Mouse (Mus musculus): Measurements from ENCODE around the gene Ptpn3. TPM values are rescaled to one million over a fixed set of nuclear protein-coding genes. Genes with fewer than 3 reads are reported as not detected.

Ptpn3 gene
- total and polyA plus RNA-seq, 3 experiments, result 0.08 to 0.14 (median 0.09) TPM

DNA sequence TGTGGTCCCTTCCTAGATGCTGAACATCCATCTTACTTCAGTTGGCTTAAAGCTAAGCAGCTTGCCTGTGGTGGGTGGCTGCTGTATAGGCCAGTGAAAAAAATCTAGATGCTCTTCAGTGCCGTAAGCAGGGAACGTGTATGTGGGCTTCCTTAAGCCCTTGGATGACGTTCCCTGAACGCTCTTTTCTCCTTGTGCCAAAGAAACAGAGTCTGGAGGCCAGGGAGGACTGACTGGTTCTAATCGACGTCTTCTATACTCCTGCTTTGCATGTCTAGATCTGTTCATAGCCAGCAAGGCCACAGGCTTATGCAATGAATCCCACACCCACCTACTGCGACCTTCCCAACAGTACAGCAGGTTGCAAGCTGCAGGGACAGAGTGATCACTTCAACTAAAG lies 71.3 kb downstream of the Ptpn3 start:
- dilution Hi-C loops (cut with MboI; ENCODE audit: extremely low pct_ligation_motif_present, extremely low pct_unique_long_range_greater_than_20kb, low sequenced_read_pairs) (no loop called here), in situ Hi-C loops (cut with MboI; ENCODE audit: low pct_ligation_motif_present, low pct_unique_long_range_greater_than_20kb, low sequenced_read_pairs) (no loop called here)
- Histone ChIP-seq H3K4me2 (ENCODE audit: insufficient read depth, low read depth, poor library complexity, severe bottlenecking) (no peak overlapping the region), H3K9me3 (replicated peaks; ENCODE audit: low read length) (no peaks in the 10 kb centered on the region), H3K9ac (ENCODE audit: insufficient read depth, low read depth) (no peak overlapping the region), H3K36me3 (replicated peaks in 1 of 2; ENCODE audit: control insufficient read depth in 1 of 2, insufficient read depth in 1 of 2, low read length in 1 of 2) (no peaks in the 10 kb centered on the region), H3K27me3 (replicated peaks) (peaks cover 2% of the 10 kb centered on the region), H3K4me3 (replicated peaks in 1 of 3; ENCODE audit: low read depth in 2 of 3, low read length in 2 of 3, poor library complexity in 1 of 3) (no peak overlapping the region), H3K27ac (ENCODE audit: insufficient read depth, low read depth) (no peak overlapping the region), H3K4me1 (ENCODE audit: control insufficient read depth in 1 of 2, insufficient read depth in 2 of 2) (no peaks in the 10 kb centered on the region), H3K79me2 (replicated peaks; ENCODE audit: control insufficient read depth, extremely low read depth, insufficient read depth, poor library complexity, severe bottlenecking) (no peaks in the 10 kb centered on the region)
- TF ChIP-seq RCOR1 (conservative IDR thresholded peaks at IDR 0.05; ENCODE audit: low read depth, low read length) (no peak), EP300 (IDR thresholded peaks at IDR 0.05; ENCODE audit: low read length) (no peak), CHD1 (IDR thresholded peaks at IDR 0.05; ENCODE audit: low read depth, low read length) (no peak), RAD21 (IDR thresholded peaks at IDR 0.05; ENCODE audit: low read depth, low read length) (no peak), MEF2A (IDR thresholded peaks at IDR 0.05; ENCODE audit: borderline replicate concordance, low read depth, low read length) (no peak), POLR2A (IDR thresholded peaks at IDR 0.05; ENCODE audit: low read depth, low read length) (no peak), TCF12 (IDR thresholded peaks at IDR 0.05; ENCODE audit: low read depth, low read length) (no peak), SIN3A (IDR thresholded peaks at IDR 0.05; ENCODE audit: low read length) (no peak), NRF1 (IDR thresholded peaks at IDR 0.05; ENCODE audit: low read depth, low read length) (no peak), CTCF (conservative IDR thresholded peaks at IDR 0.05 in 1 of 2, IDR thresholded peaks at IDR 0.05 in 1 of 2; ENCODE audit: low read depth in 2 of 2, low read length in 2 of 2) (no peak), USF2 (conservative IDR thresholded peaks at IDR 0.05; ENCODE audit: low read depth, low read length) (no peak), ETS1 (conservative IDR thresholded peaks at IDR 0.05; ENCODE audit: low read depth, low read length) (no peak)
- no peak for DNase-seq (ENCODE audit: extremely low read depth)

DNA sequence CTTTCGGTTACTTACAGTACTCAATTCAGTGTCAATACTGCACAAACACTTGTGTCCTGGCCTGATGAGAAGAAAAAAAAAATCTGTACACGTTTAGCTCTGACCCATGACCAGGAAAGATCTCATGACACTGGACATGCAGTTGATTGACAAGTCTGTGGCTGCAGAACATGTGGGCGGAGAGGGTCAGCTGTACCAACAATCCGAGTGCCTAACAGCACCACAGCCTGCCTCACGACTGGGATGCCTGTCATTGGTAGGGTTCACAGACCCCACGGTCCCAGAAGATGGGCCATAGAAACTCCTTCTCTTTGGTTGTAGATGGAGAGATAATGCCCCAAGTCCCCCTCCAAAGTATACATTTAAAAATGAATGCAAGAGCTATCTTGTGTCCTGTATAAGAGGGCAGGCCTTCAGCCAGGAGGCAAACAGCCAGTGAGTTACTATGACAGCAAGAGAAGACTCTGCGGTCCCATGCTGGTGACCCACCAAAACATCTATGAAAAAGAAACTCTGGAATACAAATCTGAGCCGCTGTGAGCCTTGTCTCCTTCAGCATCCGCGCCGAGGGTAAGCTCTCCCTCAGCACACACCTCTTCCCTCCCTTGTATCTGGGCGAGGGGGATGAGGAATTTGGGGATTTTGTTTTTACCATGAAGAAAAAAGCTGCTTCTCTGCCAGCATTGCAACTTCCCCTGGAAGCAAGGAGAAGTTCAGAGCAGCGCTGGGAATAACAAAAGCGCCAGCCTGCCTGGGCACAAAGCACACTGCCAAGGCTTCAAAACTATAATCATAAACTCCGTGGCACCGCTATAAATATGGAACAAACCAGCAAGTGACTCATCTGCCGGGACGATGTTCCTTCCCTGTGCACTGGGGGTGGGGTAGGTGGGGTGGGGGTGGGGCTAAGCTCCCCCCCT lies 72.8 kb downstream of the Ptpn3 start:
- H3K36me3 ChIP-seq (replicated peaks in 1 of 2; ENCODE audit: control insufficient read depth in 1 of 2, insufficient read depth in 1 of 2, low read length in 1 of 2), result no peaks in the 10 kb centered on the region
- H3K9me3 ChIP-seq (replicated peaks; ENCODE audit: low read length), result no peaks in the 10 kb centered on the region
- dilution Hi-C loops (cut with MboI; ENCODE audit: extremely low pct_ligation_motif_present, extremely low pct_unique_long_range_greater_than_20kb, low sequenced_read_pairs) (no loop called here), in situ Hi-C loops (cut with MboI; ENCODE audit: low pct_ligation_motif_present, low pct_unique_long_range_greater_than_20kb, low sequenced_read_pairs) (no loop called here)
- peaks cover 2% of the 10 kb centered on the region for H3K27me3 ChIP-seq (replicated peaks)
- H3K27ac ChIP-seq (ENCODE audit: insufficient read depth, low read depth), result no peak overlapping the region
- H3K4me3 ChIP-seq (replicated peaks in 1 of 3; ENCODE audit: low read depth in 2 of 3, low read length in 2 of 3, poor library complexity in 1 of 3), result no peak overlapping the region
- DNase-seq (ENCODE audit: extremely low read depth), result no peak
- no peaks in the 10 kb centered on the region for H3K79me2 ChIP-seq (replicated peaks; ENCODE audit: control insufficient read depth, extremely low read depth, insufficient read depth, poor library complexity, severe bottlenecking)
- no peak overlapping the region for H3K4me2 ChIP-seq (ENCODE audit: insufficient read depth, low read depth, poor library complexity, severe bottlenecking)
- no peak overlapping the region for H3K9ac ChIP-seq (ENCODE audit: insufficient read depth, low read depth)
- no peaks in the 10 kb centered on the region for H3K4me1 ChIP-seq (ENCODE audit: control insufficient read depth in 1 of 2, insufficient read depth in 2 of 2)
- TF ChIP-seq ZC3H11A (IDR thresholded peaks at IDR 0.05; ENCODE audit: low read depth, low read length) (no peak), TCF12 (IDR thresholded peaks at IDR 0.05; ENCODE audit: low read depth, low read length) (no peak), IRF4 (IDR thresholded peaks at IDR 0.05; ENCODE audit: low read depth, low read length) (no peak), KAT2A (IDR thresholded peaks at IDR 0.05; ENCODE audit: insufficient replicate concordance, low read length) (no peak), HCFC1 (IDR thresholded peaks at IDR 0.05; ENCODE audit: low read depth, low read length) (no peak), SIN3A (IDR thresholded peaks at IDR 0.05; ENCODE audit: low read length) (no peak), CHD2 (IDR thresholded peaks at IDR 0.05; ENCODE audit: low read length) (no peak), ZKSCAN1 (IDR thresholded peaks at IDR 0.05; ENCODE audit: borderline replicate concordance, low read depth, low read length) (no peak)
